Mouse (Mus musculus) MEL (cell line): ENCODE results near the gene Fem1b. TPM values are rescaled to one million over a fixed set of nuclear protein-coding genes. Genes with fewer than 3 reads are reported as not detected.

Source experiments
- DNase-seq: peaks from one replicate; pipeline ENCODE4 v3.0.0; 2011; ENCODE audit warnings: low read depth, low spot score
- H3K27ac ChIP-seq: 2 replicates; pipeline ENCODE4 v1.5.1; 2012; ENCODE audit warnings: low read depth, mild to moderate bottlenecking, control low read depth, low read length, moderate library complexity; ENCODE audit not compliant: control insufficient read depth
- H3K27me3 ChIP-seq, 2 experiments: fragments of 150-350 bp in 1 of 2; sonication (generic) in 1 of 2; 2 replicates each; pipeline ENCODE4 v1.6.1; 2012; ENCODE audit warnings: low read length in 2 of 2, mild to moderate bottlenecking in 2 of 2, improper control_type of control experiment in 1 of 2, moderate library complexity in 1 of 2; ENCODE audit not compliant: insufficient read depth in 2 of 2, control insufficient read depth in 1 of 2
- H3K36me3 ChIP-seq, 2 experiments: 2 replicates each; pipeline ENCODE4 v1.6.1; 2012 to 2014; ENCODE audit warnings: low read length in 2 of 2, improper control_type of control experiment in 1 of 2, inconsistent platforms in 1 of 2, mild to moderate bottlenecking in 1 of 2; ENCODE audit not compliant: insufficient read depth in 2 of 2, control insufficient read depth in 1 of 2
- H3K4me1 ChIP-seq, 2 experiments: fragments of 150-350 bp in 1 of 2; sonication (generic) in 1 of 2; 2 replicates each; pipeline ENCODE4 v1.6.1; 2012; ENCODE audit warnings: low read length in 2 of 2, improper control_type of control experiment in 1 of 2, mild to moderate bottlenecking in 1 of 2; ENCODE audit not compliant: insufficient read depth in 2 of 2, control insufficient read depth in 1 of 2
- H3K4me3 ChIP-seq, 2 experiments: fragments of 150-350 bp in 1 of 2; sonication (generic) in 1 of 2; 2 replicates each; pipeline ENCODE4 v1.5.1; 2012; ENCODE audit warnings: low read depth in 2 of 2, low read length in 2 of 2, mild to moderate bottlenecking in 2 of 2, moderate library complexity in 2 of 2, control low read depth in 1 of 2, improper control_type of control experiment in 1 of 2; ENCODE audit not compliant: control insufficient read depth in 1 of 2, insufficient read depth in 1 of 2
- H3K79me2 ChIP-seq: 2 replicates; pipeline ENCODE4 v1.6.1; 2012; ENCODE audit warnings: mild to moderate bottlenecking, low read length, moderate library complexity; ENCODE audit not compliant: control insufficient read depth, poor library complexity, insufficient read depth
- H3K9ac ChIP-seq: 2 replicates; pipeline ENCODE4 v1.6.1; 2012; ENCODE audit warnings: low read depth, mild to moderate bottlenecking, control low read depth, low read length, moderate library complexity; ENCODE audit not compliant: control insufficient read depth, poor library complexity, severe bottlenecking
- H3K9me3 ChIP-seq: fragments of 150-350 bp; sonication (generic); replicated peaks from 2 replicates; pipeline ENCODE4 v1.6.1; 2012; ENCODE audit warnings: mild to moderate bottlenecking, low read length, improper control_type of control experiment, moderate library complexity; ENCODE audit not compliant: insufficient read depth
- BHLHE40 ChIP-seq: IDR thresholded peaks from 2 replicates; pipeline ENCODE4 v1.6.1; 2012; ENCODE audit warnings: low read depth, mild to moderate bottlenecking, inconsistent platforms, low read length, improper control_type of control experiment, borderline replicate concordance
- CHD2 ChIP-seq: IDR thresholded peaks from 2 replicates; pipeline ENCODE4 v1.6.1; 2011; ENCODE audit warnings: low read length, improper control_type of control experiment
- E2F4 ChIP-seq: IDR thresholded peaks from 2 replicates; pipeline ENCODE4 v1.6.1; 2011; ENCODE audit warnings: low read depth, low read length, improper control_type of control experiment, borderline replicate concordance
- ELF1 ChIP-seq: IDR thresholded peaks from 2 replicates; pipeline ENCODE4 v1.6.1; 2014; ENCODE audit warnings: low read depth, mild to moderate bottlenecking, inconsistent platforms, low read length, improper control_type of control experiment, moderate library complexity
- EP300 ChIP-seq, 2 experiments: IDR thresholded peaks; 2 replicates each; pipeline ENCODE4 v1.6.1; 2011; ENCODE audit warnings: improper control_type of control experiment in 2 of 2, low read length in 2 of 2, low read depth in 1 of 2, mild to moderate bottlenecking in 1 of 2
- GATA1 ChIP-seq: IDR thresholded peaks from 2 replicates; pipeline ENCODE4 v1.6.1; 2011; ENCODE audit warnings: low read depth, low read length, improper control_type of control experiment
- HCFC1 ChIP-seq: IDR thresholded peaks from 2 replicates; pipeline ENCODE4 v1.6.1; 2012; ENCODE audit warnings: low read depth, mild to moderate bottlenecking, inconsistent platforms, low read length, improper control_type of control experiment, moderate library complexity
- JUND ChIP-seq: IDR thresholded peaks from 2 replicates; pipeline ENCODE4 v1.6.1; 2011; ENCODE audit warnings: low read depth, mild to moderate bottlenecking, improper control_type of control experiment, low read length
- KAT2A ChIP-seq: conservative IDR thresholded peaks from 2 replicates; pipeline ENCODE4 v1.6.1; 2012; ENCODE audit warnings: low read depth, low read length, improper control_type of control experiment, inconsistent platforms
- MAX ChIP-seq: IDR thresholded peaks from 2 replicates; pipeline ENCODE4 v1.6.1; 2011; ENCODE audit warnings: low read length, improper control_type of control experiment
- MAZ ChIP-seq: IDR thresholded peaks from 2 replicates; pipeline ENCODE4 v1.6.1; 2012; ENCODE audit warnings: low read depth, mild to moderate bottlenecking, inconsistent platforms, low read length, improper control_type of control experiment
- MEF2A ChIP-seq: IDR thresholded peaks from 2 replicates; pipeline ENCODE4 v1.6.1; 2014; ENCODE audit warnings: low read depth, mild to moderate bottlenecking, inconsistent platforms, low read length, improper control_type of control experiment; ENCODE audit not compliant: poor library complexity, insufficient replicate concordance, severe bottlenecking; ENCODE audit errors: extremely low read depth
- MXI1 ChIP-seq: IDR thresholded peaks from 2 replicates; pipeline ENCODE4 v1.6.1; 2011; ENCODE audit warnings: mild to moderate bottlenecking, low read depth, low read length, improper control_type of control experiment
- MYB ChIP-seq: IDR thresholded peaks from 2 replicates; pipeline ENCODE4 v1.6.1; 2011; ENCODE audit warnings: mild to moderate bottlenecking, low read depth, low read length, improper control_type of control experiment
- MYC ChIP-seq: IDR thresholded peaks from 2 replicates; pipeline ENCODE4 v1.6.1; 2011; ENCODE audit warnings: low read depth, mild to moderate bottlenecking, low read length, improper control_type of control experiment, moderate library complexity
- NRF1 ChIP-seq: IDR thresholded peaks from 2 replicates; pipeline ENCODE4 v1.6.1; 2014; ENCODE audit warnings: low read depth, mild to moderate bottlenecking, inconsistent platforms, low read length, improper control_type of control experiment, moderate library complexity; ENCODE audit not compliant: poor library complexity, insufficient read depth, severe bottlenecking
- POLR2AphosphoS2 ChIP-seq: IDR thresholded peaks from 2 replicates; pipeline ENCODE4 v1.6.1; 2011; ENCODE audit warnings: low read length, improper control_type of control experiment
- POLR2AphosphoS5 ChIP-seq: IDR thresholded peaks from 2 replicates; pipeline ENCODE4 v1.6.1; 2012; ENCODE audit warnings: low read depth, borderline replicate concordance, mild to moderate bottlenecking, inconsistent platforms, low read length, moderate library complexity, mixed read lengths
- RAD21 ChIP-seq: IDR thresholded peaks from 2 replicates; pipeline ENCODE4 v1.6.1; 2011; ENCODE audit warnings: mild to moderate bottlenecking, low read depth, low read length, improper control_type of control experiment
- SIN3A ChIP-seq: IDR thresholded peaks from 2 replicates; pipeline ENCODE4 v1.6.1; 2012; ENCODE audit warnings: low read length, improper control_type of control experiment, inconsistent platforms
- SMC3 ChIP-seq: IDR thresholded peaks from 2 replicates; pipeline ENCODE4 v1.6.1; 2011; ENCODE audit warnings: low read depth, low read length, improper control_type of control experiment
- TAL1 ChIP-seq: IDR thresholded peaks from 2 replicates; pipeline ENCODE4 v1.6.1; 2012; ENCODE audit warnings: mild to moderate bottlenecking, inconsistent platforms, low read length, moderate library complexity, mixed read lengths
- TCF12 ChIP-seq: IDR thresholded peaks from 2 replicates; pipeline ENCODE4 v1.6.1; 2014; ENCODE audit warnings: low read depth, mild to moderate bottlenecking, inconsistent platforms, low read length, improper control_type of control experiment, moderate library complexity
- USF2 ChIP-seq, 2 experiments: IDR thresholded peaks; 2 replicates each; pipeline ENCODE4 v1.6.1; 2011 to 2012; ENCODE audit warnings: improper control_type of control experiment in 2 of 2, low read length in 2 of 2, borderline replicate concordance in 1 of 2, inconsistent platforms in 1 of 2, low read depth in 1 of 2, mild to moderate bottlenecking in 1 of 2; ENCODE audit not compliant: insufficient read depth in 1 of 2
- ZKSCAN1 ChIP-seq: IDR thresholded peaks from 2 replicates; pipeline ENCODE4 v1.6.1; 2012; ENCODE audit warnings: low read depth, mild to moderate bottlenecking, inconsistent platforms, low read length, improper control_type of control experiment, moderate library complexity
- ZMIZ1 ChIP-seq: IDR thresholded peaks from 2 replicates; pipeline ENCODE4 v1.6.1; 2012; ENCODE audit warnings: low read depth, mild to moderate bottlenecking, inconsistent platforms, low read length, improper control_type of control experiment, moderate library complexity
- ZNF384 ChIP-seq: IDR thresholded peaks from 2 replicates; pipeline ENCODE4 v1.6.1; 2012; ENCODE audit warnings: low read depth, mild to moderate bottlenecking, inconsistent platforms, low read length, improper control_type of control experiment
- polyA plus RNA-seq, 2 experiments: library from polyadenylated mRNA; stranded (reverse) in 1 of 2; unstranded in 1 of 2; fragments of >175 nt in 1 of 2; fragments of >200 nt in 1 of 2; gene quantifications; 2 replicates each; pipeline versions ENCODE4 v1.2.1 to v1.2.4; 2012; ENCODE audit warnings: low replicate concordance in 2 of 2, low read depth in 1 of 2; ENCODE audit not compliant: insufficient read length in 2 of 2, insufficient read depth in 1 of 2, missing spikeins in 1 of 2
- total RNA-seq: library from RNA; depleted of rRNA; stranded (reverse); fragments of 300-350 nt; gene quantifications from 2 replicates; pipeline ENCODE4 v1.2.3, GENCODE M21; 2012

Gene Fem1b
- total and polyA plus RNA-seq, 3 experiments = 38.2 to 99.4 (median 50.5) TPM

GRCm38 (mm10) chr9:62789856-62790255, 21.9 kb downstream of the Fem1b start:
- no peak overlapping the region for H3K27ac ChIP-seq
- TF ChIP-seq TCF12 (no peak), POLR2AphosphoS5 (no peak), BHLHE40 (no peak), E2F4 (no peak), CHD2 (no peak), ELF1 (no peak), SIN3A (no peak), ZMIZ1 (no peak), USF2 (IDR thresholded peaks at IDR 0.05; ENCODE audit: borderline replicate concordance in 1 of 2, insufficient read depth in 1 of 2, low read depth in 1 of 2, low read length in 2 of 2) (no peak), TAL1 (no peak), MAX (no peak), NRF1 (no peak), MEF2A (no peak), GATA1 (no peak)
- TF ChIP-seq, all 39 proteins: peak for 0
- no peak overlapping the region for H3K4me3 ChIP-seq
- H3K9ac ChIP-seq = no peak overlapping the region
- peaks cover 0 to 7% of the 10 kb centered on the region in 2 experiments; a peak in 2 of 4 replicates for H3K36me3 ChIP-seq
- DNase-seq = no peak
- no peaks in the 10 kb centered on the region for H3K79me2 ChIP-seq
- no peaks in the 10 kb centered on the region for H3K9me3 ChIP-seq
- no peaks in the 10 kb centered on the region for H3K4me1 ChIP-seq
- no peaks in the 10 kb centered on the region for H3K27me3 ChIP-seq

GRCm38 (mm10) chr9:62786721-62787120, 25.0 kb downstream of the Fem1b start:
- TF ChIP-seq HCFC1 (no peak), POLR2AphosphoS2 (no peak), POLR2AphosphoS5 (no peak), NRF1 (no peak), RAD21 (no peak), SMC3 (no peak), ZKSCAN1 (no peak), JUND (no peak), USF2 (IDR thresholded peaks at IDR 0.05; ENCODE audit: borderline replicate concordance in 1 of 2, insufficient read depth in 1 of 2, low read depth in 1 of 2, low read length in 2 of 2) (no peak), EP300 (IDR thresholded peaks at IDR 0.05; ENCODE audit: low read depth in 1 of 2, low read length in 2 of 2) (no peak), MAZ (no peak), MXI1 (no peak), MYC (no peak), ZNF384 (no peak), MYB (no peak), MAX (no peak), CHD2 (no peak), KAT2A (no peak)
- DNase-seq = no peak

More at GRCm38 (mm10) chr9:62786721-62787120, 25.0 kb downstream of the Fem1b start:
- H3K79me2 ChIP-seq = no peaks in the 10 kb centered on the region
- no peak overlapping the region for H3K27ac ChIP-seq
- H3K9me3 ChIP-seq = no peaks in the 10 kb centered on the region
- H3K9ac ChIP-seq = no peak overlapping the region
- peaks cover 0 to 10% of the 10 kb centered on the region in 2 experiments; a peak in 2 of 4 replicates for H3K36me3 ChIP-seq
- no peak overlapping the region for H3K4me3 ChIP-seq
- H3K27me3 ChIP-seq = no peaks in the 10 kb centered on the region
- H3K4me1 ChIP-seq = peaks cover 4 to 19% of the 10 kb centered on the region in 2 experiments; a peak in 3 of 4 replicates
